Mouse (Mus musculus): Measurements from ENCODE around the gene Prss38. TPM values are rescaled to one million over a fixed set of nuclear protein-coding genes. Genes with fewer than 3 reads are reported as not detected.
"Not testable (repeated sequence)": the region's sequence is repeated elsewhere in the genome, so short reads cannot be mapped to it uniquely, and the experiment has no call there.

The Prss38 gene
- polyA plus RNA-seq, 1 experiment from 2014 or later: not detected

- Histone ChIP-seq H3K4me2 (replicated peaks) (no peak overlapping the region), H3K36me3 (replicated peaks; ENCODE audit: control insufficient read depth, insufficient read depth) (no peaks in the 10 kb centered on the region), H3K9ac (no peak overlapping the region), H3K9me3 (ENCODE audit: control insufficient read depth, low read length) (no peaks in the 10 kb centered on the region), H3K27me3 (ENCODE audit: control insufficient read depth, insufficient read depth, low read length) (no peaks in the 10 kb centered on the region), H3K4me1 (replicated peaks; ENCODE audit: control insufficient read depth, insufficient read depth, low read length) (no peaks in the 10 kb centered on the region), H3K27ac (no peak overlapping the region), H3K4me3 (replicated peaks; ENCODE audit: low read length) (no peak overlapping the region)
- DNase-seq (ENCODE audit: low spot score) (no peak), ATAC-seq (ENCODE audit: low FRiP score) (no peak)
- WGBS: 65% methylated on average over 4 of the region's 4 CpGs
These were observed 12.0 kb upstream of the Prss38 start for GRCm38 (mm10) chr11:59387471-59387870.

GRCm38 (mm10) chr11:59385123-59385522, 9.7 kb upstream of the Prss38 start:
- Histone ChIP-seq H3K4me1 (replicated peaks; ENCODE audit: control insufficient read depth, insufficient read depth, low read length) (no peaks in the 10 kb centered on the region), H3K9me3 (ENCODE audit: control insufficient read depth, low read length) (no peaks in the 10 kb centered on the region), H3K4me2 (replicated peaks) (no peak overlapping the region), H3K4me3 (replicated peaks; ENCODE audit: low read length) (no peak overlapping the region), H3K9ac (no peak overlapping the region), H3K27ac (no peak overlapping the region), H3K27me3 (ENCODE audit: control insufficient read depth, insufficient read depth, low read length) (no peaks in the 10 kb centered on the region), H3K36me3 (replicated peaks; ENCODE audit: control insufficient read depth, insufficient read depth) (no peaks in the 10 kb centered on the region)
- DNase-seq (ENCODE audit: low spot score) (no peak), ATAC-seq (ENCODE audit: low FRiP score) (no peak)
- 17% methylated on average over 8 of the region's 8 CpGs for WGBS

DNA sequence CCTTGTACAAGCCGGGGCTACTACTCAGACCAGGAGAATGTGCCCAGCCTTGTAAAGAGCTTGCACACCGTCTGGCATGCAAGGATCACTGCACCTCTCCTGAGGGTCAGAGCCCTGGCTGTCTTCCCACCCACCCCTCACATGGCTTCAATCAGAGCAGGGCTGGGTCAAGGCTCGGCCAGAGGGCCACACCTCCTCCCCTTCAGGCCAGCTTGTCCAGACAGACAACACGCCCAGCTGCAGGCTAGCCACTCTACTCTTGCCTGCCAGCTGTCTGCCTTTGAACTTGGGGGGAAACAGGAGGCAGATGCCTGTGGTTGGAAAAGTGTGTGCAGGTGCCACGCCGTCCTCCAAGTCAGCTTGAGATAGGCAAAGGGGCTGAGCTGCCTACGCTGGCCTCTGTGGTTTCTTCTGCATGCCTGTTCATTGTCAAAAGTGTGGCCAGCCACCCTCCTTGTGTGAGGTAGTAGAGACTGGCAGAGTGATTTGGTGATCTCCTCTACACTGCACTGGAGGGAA, 9.0 kb upstream of the Prss38 start:
- Histone ChIP-seq H3K4me2 (replicated peaks) (no peak overlapping the region), H3K36me3 (replicated peaks; ENCODE audit: control insufficient read depth, insufficient read depth) (no peaks in the 10 kb centered on the region), H3K9ac (no peak overlapping the region), H3K27me3 (ENCODE audit: control insufficient read depth, insufficient read depth, low read length) (no peaks in the 10 kb centered on the region), H3K4me1 (replicated peaks; ENCODE audit: control insufficient read depth, insufficient read depth, low read length) (no peaks in the 10 kb centered on the region), H3K9me3 (ENCODE audit: control insufficient read depth, low read length) (no peaks in the 10 kb centered on the region), H3K4me3 (replicated peaks; ENCODE audit: low read length) (no peak overlapping the region), H3K27ac (no peak overlapping the region)
- DNase-seq (ENCODE audit: low spot score) (no peak), ATAC-seq (ENCODE audit: low FRiP score) (no peak)
- 49% methylated on average over 7 of the region's 7 CpGs for WGBS

DNA sequence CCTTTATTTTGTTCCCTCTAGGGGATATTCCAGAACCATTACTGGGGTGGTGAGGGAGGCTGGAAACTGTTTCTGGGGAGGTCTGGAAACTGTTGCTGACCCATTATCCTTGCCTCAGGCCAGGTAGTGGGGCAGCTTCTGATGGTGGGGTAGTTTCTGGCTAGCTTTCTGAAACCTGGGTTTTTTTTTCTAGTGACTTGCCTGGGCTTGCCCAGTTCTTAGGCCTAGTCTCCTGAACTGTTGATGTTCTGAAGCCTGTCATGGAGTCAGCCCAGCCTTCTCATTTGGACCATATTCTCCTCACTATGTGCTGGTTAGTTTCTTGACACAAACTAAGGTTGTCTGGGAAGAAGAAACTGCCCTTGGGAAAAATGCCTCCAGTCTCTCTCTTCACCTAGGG, 4.1 kb upstream of the Prss38 start:
- no peaks in the 10 kb centered on the region for H3K27me3 ChIP-seq (ENCODE audit: control insufficient read depth, insufficient read depth, low read length)
- no peak overlapping the region for H3K4me3 ChIP-seq (replicated peaks; ENCODE audit: low read length)
- no peak overlapping the region for H3K9ac ChIP-seq
- DNase-seq (ENCODE audit: low spot score) (no peak), ATAC-seq (ENCODE audit: low FRiP score) (no peak)
- no peaks in the 10 kb centered on the region for H3K36me3 ChIP-seq (replicated peaks; ENCODE audit: control insufficient read depth, insufficient read depth)
- H3K4me1 ChIP-seq (replicated peaks; ENCODE audit: control insufficient read depth, insufficient read depth, low read length): no peaks in the 10 kb centered on the region
- H3K27ac ChIP-seq: no peak overlapping the region
- no peak overlapping the region for H3K4me2 ChIP-seq (replicated peaks)
- H3K9me3 ChIP-seq (ENCODE audit: control insufficient read depth, low read length): no peaks in the 10 kb centered on the region

DNA sequence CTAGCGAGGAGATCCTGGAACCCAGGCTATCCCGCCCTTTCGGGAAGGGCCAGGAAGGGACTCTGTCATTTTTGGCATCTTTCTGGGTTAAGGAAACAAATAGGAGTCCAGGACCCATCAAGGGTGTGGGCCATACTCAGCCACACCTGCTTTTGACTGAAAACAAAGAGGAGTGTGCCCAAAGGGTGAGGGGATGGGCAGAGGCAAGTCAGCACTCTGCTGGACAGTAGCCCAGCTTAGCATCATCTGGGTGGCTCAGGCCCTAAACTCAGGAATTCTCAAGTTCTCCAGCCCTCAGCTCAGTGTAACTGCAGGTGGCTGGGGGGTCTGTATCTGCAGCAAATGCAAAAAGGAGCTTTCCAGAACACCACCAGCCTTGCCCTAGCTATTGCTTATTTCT, 2.5 kb upstream of the Prss38 start:
- no peak overlapping the region for H3K27ac ChIP-seq
- H3K9ac ChIP-seq: no peak overlapping the region
- DNase-seq (ENCODE audit: low spot score): no peak
- H3K4me1 ChIP-seq (replicated peaks; ENCODE audit: control insufficient read depth, insufficient read depth, low read length): no peaks in the 10 kb centered on the region
- 90% methylated on average over 3 of the region's 3 CpGs for WGBS
- H3K27me3 ChIP-seq (ENCODE audit: control insufficient read depth, insufficient read depth, low read length): no peaks in the 10 kb centered on the region
- no peak for ATAC-seq (ENCODE audit: low FRiP score)
- no peak overlapping the region for H3K4me3 ChIP-seq (replicated peaks; ENCODE audit: low read length)
- H3K4me2 ChIP-seq (replicated peaks): no peak overlapping the region
- no peaks in the 10 kb centered on the region for H3K36me3 ChIP-seq (replicated peaks; ENCODE audit: control insufficient read depth, insufficient read depth)
- no peaks in the 10 kb centered on the region for H3K9me3 ChIP-seq (ENCODE audit: control insufficient read depth, low read length)

DNA sequence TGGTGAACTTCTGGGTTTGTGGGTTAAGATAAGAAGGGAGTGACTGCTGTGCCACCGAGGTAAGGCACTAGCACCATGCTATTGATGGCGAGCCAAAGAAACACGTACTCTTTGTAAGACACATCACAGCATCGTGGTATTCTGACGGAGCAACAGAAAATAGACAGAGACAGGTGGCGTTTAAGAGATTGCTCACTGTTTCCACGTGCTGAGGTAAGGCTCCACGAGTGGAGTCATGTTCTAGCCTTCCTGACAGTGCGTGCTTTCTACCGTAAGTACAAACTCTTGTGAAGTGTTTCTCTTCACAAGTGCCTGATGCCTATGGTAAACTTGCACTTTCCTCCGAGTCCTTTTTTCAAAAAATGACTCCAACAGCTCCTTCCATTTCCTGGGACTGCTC, 5.6 kb downstream of the Prss38 start:
- ATAC-seq (ENCODE audit: low FRiP score) (no peak), DNase-seq (ENCODE audit: low spot score) (no peak)
- Histone ChIP-seq H3K4me3 (replicated peaks; ENCODE audit: low read length) (no peak overlapping the region), H3K36me3 (replicated peaks; ENCODE audit: control insufficient read depth, insufficient read depth) (no peaks in the 10 kb centered on the region), H3K4me2 (replicated peaks) (no peak overlapping the region), H3K27ac (no peak overlapping the region), H3K27me3 (ENCODE audit: control insufficient read depth, insufficient read depth, low read length) (no peaks in the 10 kb centered on the region), H3K9me3 (ENCODE audit: control insufficient read depth, low read length) (no peaks in the 10 kb centered on the region), H3K9ac (no peak overlapping the region), H3K4me1 (replicated peaks; ENCODE audit: control insufficient read depth, insufficient read depth, low read length) (0 out of 2 replicates have a peak, but pooled peaks cover 8% of the 10 kb centered on the region)
- 83% methylated on average over 11 of the region's 11 CpGs for WGBS

DNA sequence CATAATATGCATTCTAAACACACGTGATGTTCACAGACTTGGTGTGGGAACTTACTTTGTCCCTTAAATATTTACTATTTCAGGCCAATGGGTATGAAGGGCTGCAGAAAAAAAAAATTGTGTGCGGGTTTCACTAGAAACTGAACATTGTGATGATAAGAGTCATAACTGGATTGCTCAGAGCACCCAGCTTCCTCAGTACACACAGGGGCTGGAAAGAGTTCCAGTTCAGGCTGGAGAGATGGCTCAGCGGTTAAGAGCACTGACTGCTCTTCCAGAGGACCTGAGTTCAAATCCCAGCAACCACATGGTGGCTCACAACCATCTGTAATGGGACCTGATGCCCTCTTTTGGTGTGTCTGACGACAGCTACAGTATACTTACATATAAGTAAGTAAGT, 7.5 kb downstream of the Prss38 start:
- not testable (repeated sequence) for H3K4me2 ChIP-seq (replicated peaks); H3K36me3 ChIP-seq (replicated peaks; ENCODE audit: control insufficient read depth, insufficient read depth); DNase-seq (ENCODE audit: low spot score); H3K4me1 ChIP-seq (replicated peaks; ENCODE audit: control insufficient read depth, insufficient read depth, low read length); H3K9ac ChIP-seq; H3K27me3 ChIP-seq (ENCODE audit: control insufficient read depth, insufficient read depth, low read length); H3K4me3 ChIP-seq (replicated peaks; ENCODE audit: low read length); ATAC-seq (ENCODE audit: low FRiP score); H3K9me3 ChIP-seq (ENCODE audit: control insufficient read depth, low read length); H3K27ac ChIP-seq
- 78% methylated on average over 4 of the region's 4 CpGs for WGBS

DNA sequence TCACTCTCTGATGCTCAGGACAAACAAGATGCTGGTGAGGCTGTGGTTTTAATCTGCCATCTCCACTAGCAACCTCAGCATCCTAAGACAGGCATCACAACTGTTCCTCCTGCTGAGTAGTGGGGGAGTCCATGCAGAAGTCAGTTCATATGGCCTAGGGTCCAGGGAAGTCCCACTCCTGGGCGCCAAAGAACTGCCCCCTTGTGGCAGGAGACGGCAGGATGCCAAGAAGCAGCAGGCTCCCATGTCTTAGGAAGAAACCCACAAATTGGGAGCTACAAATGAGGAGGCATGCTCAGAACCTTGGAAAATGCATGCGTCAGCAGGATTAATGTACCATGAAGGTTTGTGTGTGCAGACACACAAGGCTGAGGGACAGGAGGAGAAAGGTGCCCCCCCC, 8.8 kb downstream of the Prss38 start:
- WGBS: 24% methylated on average over 3 of the region's 3 CpGs
- Histone ChIP-seq H3K4me1 (replicated peaks; ENCODE audit: control insufficient read depth, insufficient read depth, low read length) (0 out of 2 replicates have a peak, but pooled peaks cover 8% of the 10 kb centered on the region), H3K27me3 (ENCODE audit: control insufficient read depth, insufficient read depth, low read length) (no peaks in the 10 kb centered on the region), H3K9ac (no peak overlapping the region), H3K4me3 (replicated peaks; ENCODE audit: low read length) (no peak overlapping the region), H3K27ac (no peak overlapping the region), H3K36me3 (replicated peaks; ENCODE audit: control insufficient read depth, insufficient read depth) (no peaks in the 10 kb centered on the region), H3K9me3 (ENCODE audit: control insufficient read depth, low read length) (no peaks in the 10 kb centered on the region), H3K4me2 (replicated peaks) (no peak overlapping the region)
- DNase-seq (ENCODE audit: low spot score) (no peak), ATAC-seq (ENCODE audit: low FRiP score) (no peak)

DNA sequence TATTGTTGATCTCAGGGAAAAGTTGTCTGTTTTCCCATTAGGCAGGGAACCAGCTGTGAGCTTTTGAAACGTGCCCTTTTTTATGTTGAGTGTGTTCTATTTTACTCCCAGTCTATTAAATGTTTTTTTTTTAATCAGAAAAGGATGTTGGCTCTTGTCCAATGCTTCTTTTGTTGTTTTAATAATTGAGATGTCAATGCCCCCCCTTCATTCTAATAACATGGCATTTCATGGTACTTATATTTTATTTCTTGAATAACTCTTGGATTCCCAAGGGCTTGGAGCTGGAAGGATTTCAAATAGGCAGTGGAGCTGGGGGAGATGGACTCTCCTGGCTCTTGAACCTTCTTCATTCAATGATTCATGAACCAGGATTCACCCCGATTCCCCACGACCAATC, 9.4 kb downstream of the Prss38 start:
- no peaks in the 10 kb centered on the region for H3K36me3 ChIP-seq (replicated peaks; ENCODE audit: control insufficient read depth, insufficient read depth)
- DNase-seq (ENCODE audit: low spot score) (no peak), ATAC-seq (ENCODE audit: low FRiP score) (no peak)
- H3K9ac ChIP-seq: no peak overlapping the region
- H3K4me2 ChIP-seq (replicated peaks): no peak overlapping the region
- 54% methylated on average over 3 of the region's 3 CpGs for WGBS
- H3K9me3 ChIP-seq (ENCODE audit: control insufficient read depth, low read length): no peaks in the 10 kb centered on the region
- no peak overlapping the region for H3K27ac ChIP-seq
- H3K4me3 ChIP-seq (replicated peaks; ENCODE audit: low read length): no peak overlapping the region
- H3K4me1 ChIP-seq (replicated peaks; ENCODE audit: control insufficient read depth, insufficient read depth, low read length): 0 out of 2 replicates have a peak, but pooled peaks cover 8% of the 10 kb centered on the region
- no peaks in the 10 kb centered on the region for H3K27me3 ChIP-seq (ENCODE audit: control insufficient read depth, insufficient read depth, low read length)

DNA sequence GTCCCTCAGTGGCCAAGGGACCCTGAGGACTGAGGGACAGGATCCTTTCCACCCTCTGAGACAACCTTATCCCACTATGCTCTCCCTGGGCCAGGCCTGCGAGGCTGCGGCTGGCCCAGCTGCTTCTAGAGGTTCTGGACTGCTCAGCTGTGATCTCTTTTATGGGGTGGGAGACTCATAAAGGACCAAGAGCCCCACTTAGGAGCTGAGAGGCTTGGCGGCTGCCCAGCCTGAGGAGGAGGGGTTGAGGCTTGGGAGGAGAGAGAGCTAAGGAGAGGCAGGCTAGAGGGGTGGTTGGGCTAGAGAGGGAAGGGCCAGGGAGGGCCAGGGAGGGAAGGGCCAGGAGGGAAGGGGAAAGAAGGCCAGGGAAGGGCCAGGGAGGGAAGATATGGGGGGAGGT, 11.0 kb downstream of the Prss38 start:
- WGBS: 63% methylated on average over 3 of the region's 3 CpGs
- H3K4me1 ChIP-seq (replicated peaks; ENCODE audit: control insufficient read depth, insufficient read depth, low read length): 0 out of 2 replicates have a peak, but pooled peaks cover 8% of the 10 kb centered on the region
- no peak overlapping the region for H3K9ac ChIP-seq
- H3K9me3 ChIP-seq (ENCODE audit: control insufficient read depth, low read length): no peaks in the 10 kb centered on the region
- ATAC-seq (ENCODE audit: low FRiP score): no peak
- no peaks in the 10 kb centered on the region for H3K36me3 ChIP-seq (replicated peaks; ENCODE audit: control insufficient read depth, insufficient read depth)
- no peak for DNase-seq (ENCODE audit: low spot score)
- H3K4me3 ChIP-seq (replicated peaks; ENCODE audit: low read length): no peak overlapping the region
- H3K27me3 ChIP-seq (ENCODE audit: control insufficient read depth, insufficient read depth, low read length): no peaks in the 10 kb centered on the region
- H3K4me2 ChIP-seq (replicated peaks): no peak overlapping the region
- no peak overlapping the region for H3K27ac ChIP-seq
